Mouse (Mus musculus) heart, postnatal 0 days (tissue): ENCODE data around the gene Use1. TPM values are rescaled to one million over a fixed set of nuclear protein-coding genes. Genes with fewer than 3 reads are reported as not detected.
A peak's percentile ranks its signal among the peaks of the same experiment; 100 is the strongest.

Source experiments
- ATAC-seq: fragments of 200-750 bp; cut with Nextera tagmentation; 2 replicates; pipeline ENCODE4 v1.8.0; 2017; ENCODE audit warnings: low read depth, moderate number of reproducible peaks, moderate library complexity; ENCODE audit not compliant: insufficient read depth
- DNase-seq: peaks from one replicate; pipeline ENCODE4 v3.0.0-alpha.2; 2016; ENCODE audit warnings: low spot score
- H3K27ac ChIP-seq: fragments of 300-500 bp; sonication (generic); 2 replicates; pipeline ENCODE4 v1.5.1; 2014; ENCODE audit warnings: low read depth, mild to moderate bottlenecking
- H3K27me3 ChIP-seq: fragments of 300-500 bp; sonication (generic); 2 replicates; pipeline ENCODE4 v1.6.1; 2014; ENCODE audit warnings: low read length, mixed read lengths; ENCODE audit not compliant: control insufficient read depth, insufficient read depth
- H3K36me3 ChIP-seq: fragments of 300-500 bp; sonication (generic); replicated peaks from 2 replicates; pipeline ENCODE4 v1.6.1; 2014; ENCODE audit warnings: low read length, mixed read lengths; ENCODE audit not compliant: control insufficient read depth, insufficient read depth
- H3K4me1 ChIP-seq: fragments of 300-500 bp; sonication (generic); 2 replicates; pipeline ENCODE4 v1.6.1; 2014; ENCODE audit warnings: antibody characterized with exemption; ENCODE audit not compliant: control insufficient read depth, insufficient read depth
- H3K4me2 ChIP-seq: fragments of 300-500 bp; sonication (generic); 2 replicates; pipeline ENCODE4 v1.6.1; 2014; ENCODE audit warnings: low read depth, mild to moderate bottlenecking, low read length, moderate library complexity
- H3K4me3 ChIP-seq: fragments of 300-500 bp; sonication (generic); 2 replicates; pipeline ENCODE4 v1.5.1; 2014; ENCODE audit warnings: low read depth, low read length
- H3K9ac ChIP-seq: fragments of 300-500 bp; sonication (generic); replicated peaks from 2 replicates; pipeline ENCODE4 v1.6.1; 2014; ENCODE audit warnings: low read depth, low read length, mixed read lengths
- H3K9me3 ChIP-seq: fragments of 300-500 bp; sonication (generic); replicated peaks from 2 replicates; pipeline ENCODE4 v1.6.1; 2016; ENCODE audit warnings: low read length; ENCODE audit not compliant: control insufficient read depth
- CTCF ChIP-seq: IDR thresholded peaks from 2 replicates; pipeline ENCODE4 v1.5.1; 2016; ENCODE audit warnings: antibody characterized with exemption, control low read depth, low read depth
- EP300 ChIP-seq: IDR thresholded peaks from 2 replicates; pipeline ENCODE4 v1.6.1; 2016; ENCODE audit warnings: antibody characterized with exemption, low read depth
- WGBS: fragments of 180-500 bp; shearing (Covaris S2); extraction: QIAGEN DNeasy Blood & Tissue Kit; methylation state at CpG from one replicate; pipeline ENCODE4 v1.1.7; 2014; 5-methylcytosine and 5-hydroxymethylcytosine counted together
- polyA plus RNA-seq: library from polyadenylated mRNA; unstranded; fragments of >200 nt; fragmentation: Nextera tagmentation; extraction: Ambion mirVana; gene quantifications from 2 replicates; pipeline ENCODE4 v1.2.1, GENCODE M21; 2015
- total RNA-seq: library from RNA; depleted of rRNA; stranded (reverse); fragments of >200 nt; gene quantifications from 2 replicates; pipeline ENCODE4 v1.2.3, GENCODE M21; 2014; ENCODE audit warnings: low replicate concordance

Gene Use1
- total and polyA plus RNA-seq, 2 experiments from 2014 or later: 94.8 to 127 TPM

GRCm38 (mm10) chr8:71379512-71380075 lies 12.9 kb downstream of the Use1 start:
- Histone ChIP-seq H3K9ac (peak overlapping the region; percentile 80), H3K27me3 (no peaks in the 10 kb centered on the region), H3K4me1 (peaks cover 29% of the 10 kb centered on the region), H3K9me3 (no peaks in the 10 kb centered on the region), H3K36me3 (peaks cover 23% of the 10 kb centered on the region), H3K4me2 (peak overlapping the region; percentile 100), H3K4me3 (peak overlapping the region; percentile 93), H3K27ac (peak overlapping the region; percentile 47; the same call in 1 of the 2 replicates)
- ATAC-seq: no peak
- no peak for DNase-seq
- WGBS: 64% methylated on average over 3 of the region's 3 CpGs
- TF ChIP-seq CTCF (no peak), EP300 (no peak)

- no peaks in the 10 kb centered on the region for H3K27me3 ChIP-seq
- no peak for TF ChIP-seq EP300
- no peak for TF ChIP-seq CTCF
- H3K9me3 ChIP-seq: no peaks in the 10 kb centered on the region
- peak overlapping the region; percentile 80 for H3K9ac ChIP-seq
- peak overlapping the region; percentile 100 for H3K4me2 ChIP-seq
- ATAC-seq (no peak), DNase-seq (no peak)
- peaks cover 29% of the 10 kb centered on the region for H3K4me1 ChIP-seq
- peak overlapping the region; percentile 93 for H3K4me3 ChIP-seq
- H3K27ac ChIP-seq: peak overlapping the region; percentile 90
- H3K36me3 ChIP-seq: peaks cover 14% of the 10 kb centered on the region
- WGBS: 2% methylated on average over 72 of the region's 72 CpGs
These were observed 13.8 kb downstream of the Use1 start for GRCm38 (mm10) chr8:71380178-71381171.

- Histone ChIP-seq H3K9me3 (no peaks in the 10 kb centered on the region), H3K4me2 (peak within 1 kb of the TSS; percentile 100)
- peak; percentile 54 for ATAC-seq
These were observed 14.8 kb downstream of the Use1 start, which contains the start of gene Nr2f6 for GRCm38 (mm10) chr8:71381421-71381970. TSS of gene Nr2f6 (minus strand) at chr8:71381960.

GRCm38 (mm10) chr8:71381971-71382961 lies 15.6 kb downstream of the Use1 start:
- Histone ChIP-seq H3K4me2 (peak overlapping the region; percentile 100), H3K4me3 (peak overlapping the region; percentile 93), H3K27me3 (no peaks in the 10 kb centered on the region), H3K9ac (peak overlapping the region; percentile 80), H3K4me1 (peaks cover 15% of the 10 kb centered on the region), H3K36me3 (peaks cover 9% of the 10 kb centered on the region; the same call in 1 of the 2 replicates), H3K27ac (peak overlapping the region; percentile 90), H3K9me3 (no peaks in the 10 kb centered on the region)
- TF ChIP-seq CTCF (no peak), EP300 (no peak; the same call in 1 of the 2 replicates)
- DNase-seq (peak; percentile 80), ATAC-seq (peak; percentile 91)
- WGBS: 6% methylated on average over 43 of the region's 80 CpGs

More at GRCm38 (mm10) chr8:71381421-71381970, 14.8 kb downstream of the Use1 start, which contains the start of gene Nr2f6:
- no peak for DNase-seq
- Histone ChIP-seq H3K36me3 (peaks cover 9% of the 10 kb centered on the region; the same call in 1 of the 2 replicates), H3K4me1 (peaks cover 19% of the 10 kb centered on the region), H3K27ac (peak within 1 kb of the TSS; percentile 90), H3K4me3 (peak within 1 kb of the TSS; percentile 93), H3K27me3 (no peaks in the 10 kb centered on the region), H3K9ac (peak within 1 kb of the TSS; percentile 80)
- under 1% methylated on average over 57 of the region's 89 CpGs for WGBS
- no peak for TF ChIP-seq CTCF
- 0 out of 2 replicates have a peak, but pooled peaks have one; percentile 14 for TF ChIP-seq EP300
